Mouse (Mus musculus): Measurements from ENCODE around the gene Nol10. TPM values are rescaled to one million over a fixed set of nuclear protein-coding genes. Genes with fewer than 3 reads are reported as not detected.

Nol10 gene
- 33.7 and 36.1 TPM in 2 replicates for polyA plus RNA-seq (2014; fragmentation: Nextera tagmentation; extraction: Ambion mirVana)

DNA sequence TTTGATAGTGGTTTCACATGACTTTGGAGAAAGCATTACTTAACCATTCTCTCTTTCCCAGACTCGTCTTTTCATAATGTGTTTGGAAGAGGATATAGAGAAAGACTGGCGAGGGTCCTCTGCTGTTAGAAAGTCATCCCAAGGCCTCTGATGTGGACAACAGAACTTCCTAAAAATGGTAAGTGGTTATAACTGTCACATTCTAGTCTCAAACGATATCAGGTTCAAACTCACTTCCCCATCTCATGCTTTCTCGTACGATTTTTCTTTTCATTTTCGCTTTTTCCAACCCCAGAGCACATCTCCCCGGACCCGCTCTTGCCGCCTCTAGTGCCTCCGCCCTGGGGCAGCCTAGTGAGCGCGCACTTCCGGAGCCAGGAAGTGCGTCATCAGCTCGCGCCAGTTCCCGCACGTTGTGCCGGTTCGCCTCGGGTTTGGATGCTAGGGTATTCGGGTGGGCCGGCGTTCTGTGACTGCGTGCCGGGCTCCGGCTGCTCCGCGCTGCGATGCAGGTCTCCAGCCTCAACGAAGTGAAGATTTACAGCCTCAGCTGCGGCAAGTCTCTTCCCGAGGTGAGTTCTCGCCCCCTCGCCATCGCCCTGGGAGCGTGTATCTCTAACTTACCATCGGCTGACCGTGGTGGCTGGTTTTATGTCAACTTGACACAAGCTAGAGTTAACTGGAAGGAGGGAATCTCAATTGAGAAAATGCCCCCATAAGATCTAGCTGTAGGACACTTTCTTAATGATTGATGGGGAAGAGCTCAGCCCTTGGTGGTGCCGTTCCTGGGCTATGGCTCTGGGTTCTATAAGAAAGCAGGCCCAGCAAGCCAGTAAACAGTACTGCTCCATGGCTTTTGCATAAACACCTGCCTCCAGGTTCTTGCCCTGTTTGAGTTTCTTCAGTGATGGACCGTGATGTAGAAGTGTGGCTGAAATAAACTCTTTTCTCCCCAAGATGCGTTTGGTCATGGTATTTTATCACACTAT is at the start of gene Nol10:
TSS of gene Nol10 (plus strand) at position 411 of the 989 bp plus-strand sequence.
- peak within 1 kb of the TSS; percentile 65 for H3K4me2 ChIP-seq (ENCODE audit: low read depth, low read length, severe bottlenecking)
- H3K27ac ChIP-seq (ENCODE audit: low read depth, low read length) = no peak within 1 kb of the TSS
- no peaks in the 10 kb centered on the region for H3K27me3 ChIP-seq (ENCODE audit: control insufficient read depth, insufficient read depth, low read length)
- peak; percentile 95 for DNase-seq (ENCODE audit: low spot score)
- peak within 1 kb of the TSS; percentile 81 for H3K4me3 ChIP-seq (ENCODE audit: low read depth, low read length)
- no peaks in the 10 kb centered on the region; the same call in 1 of the 2 replicates for H3K36me3 ChIP-seq (ENCODE audit: control insufficient read depth, insufficient read depth, low read length)
- peak; percentile 94 for ATAC-seq (replicated peaks; ENCODE audit: low FRiP score)
- H3K9me3 ChIP-seq (ENCODE audit: control insufficient read depth, low read length) = no peaks in the 10 kb centered on the region
- under 1% methylated on average over 42 of the region's 42 CpGs for WGBS
- peaks cover 2% of the 10 kb centered on the region; the same call in 1 of the 2 replicates for H3K4me1 ChIP-seq (replicated peaks; ENCODE audit: control insufficient read depth, insufficient read depth, low read length)
- peak within 1 kb of the TSS; percentile 76 for H3K9ac ChIP-seq (ENCODE audit: low read length)

DNA sequence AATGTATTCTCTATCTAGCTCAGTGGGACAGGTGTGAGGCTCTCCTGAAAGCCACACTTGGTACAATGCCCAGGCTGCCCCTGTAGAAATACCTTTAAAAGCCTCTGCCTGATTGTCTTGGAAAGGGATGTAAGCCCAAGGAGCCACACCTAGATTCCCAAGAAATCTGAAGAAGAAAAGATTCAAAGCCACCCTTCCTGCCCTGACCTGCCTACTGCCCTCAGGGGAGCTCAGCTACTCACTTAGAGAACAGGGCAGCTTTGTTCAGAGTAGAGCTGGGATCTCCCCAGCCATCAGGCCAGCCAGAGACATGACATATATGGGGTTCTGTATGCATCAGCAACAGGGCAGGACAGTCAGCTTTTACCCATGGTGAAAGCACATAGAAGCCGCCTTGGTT is 48.4 kb upstream of the Nol10 start:
- Histone ChIP-seq H3K36me3 (ENCODE audit: control insufficient read depth, insufficient read depth, low read length) (no peaks in the 10 kb centered on the region), H3K27ac (ENCODE audit: low read depth, low read length) (no peak overlapping the region), H3K4me3 (ENCODE audit: low read depth, low read length) (no peak overlapping the region), H3K4me2 (ENCODE audit: low read depth, low read length, severe bottlenecking) (no peak overlapping the region), H3K4me1 (replicated peaks; ENCODE audit: control insufficient read depth, insufficient read depth, low read length) (no peaks in the 10 kb centered on the region), H3K9me3 (ENCODE audit: control insufficient read depth, low read length) (no peaks in the 10 kb centered on the region), H3K27me3 (ENCODE audit: control insufficient read depth, insufficient read depth, low read length) (no peaks in the 10 kb centered on the region), H3K9ac (ENCODE audit: low read length) (no peak overlapping the region)
- ATAC-seq (replicated peaks; ENCODE audit: low FRiP score) (no peak), DNase-seq (ENCODE audit: low spot score) (no peak)
- WGBS = 89% methylated on average over 1 of the region's 1 CpGs

DNA sequence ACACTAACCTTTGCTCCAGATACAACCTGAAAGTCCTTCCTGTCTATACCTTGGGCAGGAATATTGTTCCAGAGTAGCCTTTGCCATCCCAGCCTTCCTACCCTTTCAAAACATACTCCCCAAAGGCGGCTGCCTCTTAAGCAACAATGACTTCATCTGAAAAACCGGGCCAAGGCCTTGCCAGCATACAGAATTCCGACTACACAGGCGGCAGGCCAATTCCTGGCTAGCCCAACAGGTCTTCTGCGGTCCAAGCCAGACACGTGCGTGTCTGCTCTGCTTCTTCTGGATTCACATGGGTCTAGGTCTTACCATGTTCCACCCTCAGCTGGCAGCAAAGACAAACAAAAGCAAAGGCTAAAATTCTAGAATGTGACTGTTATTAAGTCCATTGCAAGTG is 42.8 kb upstream of the Nol10 start:
- no peak overlapping the region for H3K9ac ChIP-seq (ENCODE audit: low read length)
- no peak overlapping the region for H3K4me2 ChIP-seq (ENCODE audit: low read depth, low read length, severe bottlenecking)
- H3K27ac ChIP-seq (ENCODE audit: low read depth, low read length) = no peak overlapping the region
- DNase-seq (ENCODE audit: low spot score) (no peak), ATAC-seq (replicated peaks; ENCODE audit: low FRiP score) (no peak)
- no peaks in the 10 kb centered on the region for H3K4me1 ChIP-seq (replicated peaks; ENCODE audit: control insufficient read depth, insufficient read depth, low read length)
- no peaks in the 10 kb centered on the region for H3K9me3 ChIP-seq (ENCODE audit: control insufficient read depth, low read length)
- H3K27me3 ChIP-seq (ENCODE audit: control insufficient read depth, insufficient read depth, low read length) = no peaks in the 10 kb centered on the region
- H3K4me3 ChIP-seq (ENCODE audit: low read depth, low read length) = no peak overlapping the region
- WGBS = 88% methylated on average over 7 of the region's 7 CpGs
- H3K36me3 ChIP-seq (ENCODE audit: control insufficient read depth, insufficient read depth, low read length) = no peaks in the 10 kb centered on the region

DNA sequence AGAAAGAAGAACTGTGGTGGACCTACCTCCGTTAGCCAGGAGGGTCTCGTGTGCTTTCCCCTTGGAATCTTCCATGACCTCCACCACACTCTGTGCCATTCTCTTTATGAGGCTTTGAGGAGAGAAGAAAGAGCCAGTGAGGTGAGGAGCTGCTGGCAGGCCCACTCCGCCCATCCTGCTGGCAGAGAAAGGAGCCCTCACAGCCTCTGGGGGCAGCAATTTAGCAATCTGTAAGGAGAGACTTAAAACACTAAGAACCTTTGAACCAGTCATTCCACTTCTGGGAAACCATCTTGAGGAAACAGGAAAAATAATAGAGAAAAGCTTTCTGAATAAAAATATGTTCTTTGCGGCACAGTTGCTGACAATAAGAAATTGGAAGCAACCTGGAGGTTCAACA is 40.0 kb upstream of the Nol10 start:
- no peak overlapping the region for H3K27ac ChIP-seq (ENCODE audit: low read depth, low read length)
- whole genome bisulfite sequencing = 39% methylated on average over 4 of the region's 4 CpGs
- no peak overlapping the region for H3K9ac ChIP-seq (ENCODE audit: low read length)
- no peak for ATAC-seq (replicated peaks; ENCODE audit: low FRiP score)
- H3K9me3 ChIP-seq (ENCODE audit: control insufficient read depth, low read length) = no peaks in the 10 kb centered on the region
- H3K4me1 ChIP-seq (replicated peaks; ENCODE audit: control insufficient read depth, insufficient read depth, low read length) = 0 out of 2 replicates have a peak, but pooled peaks cover 2% of the 10 kb centered on the region
- H3K36me3 ChIP-seq (ENCODE audit: control insufficient read depth, insufficient read depth, low read length) = no peaks in the 10 kb centered on the region
- no peak overlapping the region for H3K4me2 ChIP-seq (ENCODE audit: low read depth, low read length, severe bottlenecking)
- H3K4me3 ChIP-seq (ENCODE audit: low read depth, low read length) = no peak overlapping the region
- H3K27me3 ChIP-seq (ENCODE audit: control insufficient read depth, insufficient read depth, low read length) = no peaks in the 10 kb centered on the region
- DNase-seq (ENCODE audit: low spot score) = no peak

DNA sequence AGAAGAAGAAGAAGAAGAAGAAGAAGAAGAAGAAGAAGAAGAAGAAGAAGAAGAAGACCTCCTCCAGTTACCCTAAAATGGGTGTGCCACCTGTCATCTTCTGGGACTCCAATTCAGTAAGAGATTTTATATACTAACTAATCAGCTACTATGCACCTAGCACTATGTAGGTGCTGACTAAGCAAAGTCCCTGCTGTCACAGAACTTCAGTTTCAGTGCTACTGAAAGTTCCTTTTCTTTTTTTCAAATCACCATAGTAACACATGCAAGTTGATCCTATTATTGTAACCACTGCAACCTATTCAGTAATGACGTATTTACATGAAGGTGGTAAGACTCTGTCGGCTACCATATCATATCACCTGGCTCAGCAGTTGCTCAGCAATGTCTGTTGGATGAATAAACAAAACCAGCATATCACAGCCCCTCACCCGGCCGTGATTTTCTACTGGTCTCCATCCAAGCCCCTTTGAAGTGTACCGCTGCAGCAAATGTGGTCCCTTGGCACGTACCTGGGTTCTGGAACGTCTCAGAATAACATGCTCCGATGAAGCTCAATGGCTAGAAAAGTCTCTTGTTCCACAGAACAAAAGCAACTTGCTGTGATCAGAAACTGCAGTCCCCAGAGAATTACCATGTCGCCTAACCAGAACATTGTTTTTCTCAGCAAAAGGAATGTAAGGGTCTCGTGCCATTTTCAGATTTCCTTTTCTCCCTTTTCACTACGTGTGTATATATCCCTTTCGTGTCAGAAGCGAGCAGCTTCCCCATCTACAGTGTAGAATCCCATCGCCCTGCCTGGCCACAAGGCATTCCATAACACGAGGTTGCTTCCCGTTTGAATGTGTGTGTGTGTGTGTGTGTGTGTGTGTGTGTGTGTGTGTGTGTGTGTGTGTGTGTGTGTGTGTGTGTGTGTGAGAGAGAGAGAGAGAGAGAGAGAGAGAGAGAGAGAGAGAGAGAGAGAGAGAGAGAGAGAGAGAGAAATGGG is 37.1 kb upstream of the Nol10 start:
- 0 out of 2 replicates have a peak, but pooled peaks have one; percentile 21 for ATAC-seq (replicated peaks; ENCODE audit: low FRiP score)
- H3K4me2 ChIP-seq (ENCODE audit: low read depth, low read length, severe bottlenecking) = no peak overlapping the region
- whole genome bisulfite sequencing = 43% methylated on average over 16 of the region's 16 CpGs

DNA sequence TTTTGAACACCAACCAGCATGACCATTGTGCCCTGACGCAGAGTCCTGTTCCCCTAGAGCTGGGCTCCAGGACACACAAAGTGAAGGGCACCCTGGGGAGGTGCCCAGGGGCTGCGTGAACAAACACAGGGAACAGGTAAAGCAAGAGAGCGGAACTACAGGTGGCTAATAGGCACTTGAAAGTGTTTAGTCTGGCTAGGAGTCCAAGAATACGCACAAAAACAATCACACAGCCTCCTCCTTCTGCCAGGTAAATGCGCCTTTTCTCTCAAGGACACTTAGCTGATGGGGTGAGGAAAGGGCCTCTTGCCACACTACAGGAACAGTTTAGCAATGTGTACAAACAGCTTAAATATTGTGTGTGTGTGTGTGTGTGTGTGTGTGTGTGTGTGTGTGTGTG is 32.2 kb upstream of the Nol10 start:
- Histone ChIP-seq H3K27me3 (ENCODE audit: control insufficient read depth, insufficient read depth, low read length) (no peaks in the 10 kb centered on the region), H3K4me2 (ENCODE audit: low read depth, low read length, severe bottlenecking) (no peak overlapping the region), H3K27ac (ENCODE audit: low read depth, low read length) (no peak overlapping the region), H3K4me3 (ENCODE audit: low read depth, low read length) (no peak overlapping the region), H3K9ac (ENCODE audit: low read length) (no peak overlapping the region), H3K4me1 (replicated peaks; ENCODE audit: control insufficient read depth, insufficient read depth, low read length) (0 out of 2 replicates have a peak, but pooled peaks cover 1% of the 10 kb centered on the region), H3K9me3 (ENCODE audit: control insufficient read depth, low read length) (no peaks in the 10 kb centered on the region), H3K36me3 (ENCODE audit: control insufficient read depth, insufficient read depth, low read length) (no peaks in the 10 kb centered on the region)
- ATAC-seq (replicated peaks; ENCODE audit: low FRiP score) (no peak), DNase-seq (ENCODE audit: low spot score) (no peak)
- 82% methylated on average over 5 of the region's 5 CpGs for WGBS

More for the DNA sequence above, 37.1 kb upstream of the Nol10 start:
- Histone ChIP-seq H3K9ac (ENCODE audit: low read length) (no peak overlapping the region), H3K9me3 (ENCODE audit: control insufficient read depth, low read length) (no peaks in the 10 kb centered on the region), H3K4me3 (ENCODE audit: low read depth, low read length) (no peak overlapping the region), H3K36me3 (ENCODE audit: control insufficient read depth, insufficient read depth, low read length) (no peaks in the 10 kb centered on the region), H3K4me1 (replicated peaks; ENCODE audit: control insufficient read depth, insufficient read depth, low read length) (0 out of 2 replicates have a peak, but pooled peaks cover 2% of the 10 kb centered on the region), H3K27me3 (ENCODE audit: control insufficient read depth, insufficient read depth, low read length) (no peaks in the 10 kb centered on the region), H3K27ac (ENCODE audit: low read depth, low read length) (no peak overlapping the region)
- no peak for DNase-seq (ENCODE audit: low spot score)

DNA sequence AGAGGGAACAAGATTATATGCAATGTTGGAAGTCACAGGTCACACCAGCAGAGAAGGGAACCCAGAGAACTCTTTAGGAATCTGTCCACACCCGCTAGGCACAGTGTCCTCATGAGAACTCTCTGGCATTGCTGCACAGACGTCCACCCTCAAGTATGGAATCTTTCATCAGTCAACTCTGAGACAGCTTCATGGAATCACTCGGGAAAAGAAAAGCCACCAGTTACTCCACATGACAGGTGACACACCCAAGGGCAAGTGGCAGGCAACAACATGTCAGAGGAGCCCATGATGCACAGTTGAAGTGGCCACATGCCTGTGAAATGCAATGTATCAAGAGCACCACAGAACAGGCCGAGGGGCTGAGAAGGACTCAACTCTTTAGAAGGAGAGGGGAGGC is 30.3 kb upstream of the Nol10 start:
- H3K4me3 ChIP-seq (ENCODE audit: low read depth, low read length) = no peak overlapping the region
- H3K9ac ChIP-seq (ENCODE audit: low read length) = no peak overlapping the region
- DNase-seq (ENCODE audit: low spot score) (no peak), ATAC-seq (replicated peaks; ENCODE audit: low FRiP score) (no peak)
- no peaks in the 10 kb centered on the region for H3K36me3 ChIP-seq (ENCODE audit: control insufficient read depth, insufficient read depth, low read length)
- no peak overlapping the region for H3K27ac ChIP-seq (ENCODE audit: low read depth, low read length)
- no peaks in the 10 kb centered on the region for H3K9me3 ChIP-seq (ENCODE audit: control insufficient read depth, low read length)
- no peak overlapping the region for H3K4me2 ChIP-seq (ENCODE audit: low read depth, low read length, severe bottlenecking)
- peaks cover under 1% of the 10 kb centered on the region; the same call in 1 of the 2 replicates for H3K27me3 ChIP-seq (ENCODE audit: control insufficient read depth, insufficient read depth, low read length)
- 78% methylated on average over 4 of the region's 4 CpGs for WGBS
- H3K4me1 ChIP-seq (replicated peaks; ENCODE audit: control insufficient read depth, insufficient read depth, low read length) = no peaks in the 10 kb centered on the region

DNA sequence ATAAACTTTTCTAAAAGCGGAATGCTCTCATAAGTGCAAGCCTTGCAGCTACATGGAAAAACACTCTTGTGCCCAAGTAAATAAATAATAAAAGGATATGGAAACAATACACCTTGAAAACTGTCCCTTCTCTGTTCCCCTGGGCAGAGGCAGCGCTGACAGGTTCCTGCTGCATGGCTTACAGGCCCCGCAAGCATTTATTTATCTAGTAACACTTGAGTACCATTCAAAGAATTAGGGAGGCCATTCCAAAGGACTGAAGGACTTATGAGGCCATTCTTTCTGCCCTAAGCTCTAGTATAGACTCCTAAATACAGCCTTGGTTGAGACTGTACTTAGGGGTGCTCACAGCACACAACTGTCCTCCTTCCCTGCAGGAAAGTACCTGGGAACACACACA is 29.8 kb upstream of the Nol10 start:
- Histone ChIP-seq H3K27ac (ENCODE audit: low read depth, low read length) (no peak overlapping the region), H3K4me2 (ENCODE audit: low read depth, low read length, severe bottlenecking) (no peak overlapping the region), H3K9me3 (ENCODE audit: control insufficient read depth, low read length) (no peaks in the 10 kb centered on the region), H3K4me3 (ENCODE audit: low read depth, low read length) (no peak overlapping the region), H3K36me3 (ENCODE audit: control insufficient read depth, insufficient read depth, low read length) (no peaks in the 10 kb centered on the region), H3K27me3 (ENCODE audit: control insufficient read depth, insufficient read depth, low read length) (peaks cover 5% of the 10 kb centered on the region), H3K4me1 (replicated peaks; ENCODE audit: control insufficient read depth, insufficient read depth, low read length) (no peaks in the 10 kb centered on the region), H3K9ac (ENCODE audit: low read length) (no peak overlapping the region)
- ATAC-seq (replicated peaks; ENCODE audit: low FRiP score) (no peak), DNase-seq (ENCODE audit: low spot score) (no peak)
- WGBS = 88% methylated on average over 3 of the region's 3 CpGs

Measured in forebrain, embryonic 11.5 days (tissue).